Mouse (Mus musculus): ENCODE measurements around the gene Prkcb. TPM values are rescaled to one million over a fixed set of nuclear protein-coding genes. Genes with fewer than 3 reads are reported as not detected.
"Not testable (repeated sequence)": the region's sequence is repeated elsewhere in the genome, so short reads cannot be mapped to it uniquely, and the experiment has no call there.

Prkcb gene
- 100 to 1,000 TPM; 365 to 390 TPM for total RNA-seq (2021)

DNA sequence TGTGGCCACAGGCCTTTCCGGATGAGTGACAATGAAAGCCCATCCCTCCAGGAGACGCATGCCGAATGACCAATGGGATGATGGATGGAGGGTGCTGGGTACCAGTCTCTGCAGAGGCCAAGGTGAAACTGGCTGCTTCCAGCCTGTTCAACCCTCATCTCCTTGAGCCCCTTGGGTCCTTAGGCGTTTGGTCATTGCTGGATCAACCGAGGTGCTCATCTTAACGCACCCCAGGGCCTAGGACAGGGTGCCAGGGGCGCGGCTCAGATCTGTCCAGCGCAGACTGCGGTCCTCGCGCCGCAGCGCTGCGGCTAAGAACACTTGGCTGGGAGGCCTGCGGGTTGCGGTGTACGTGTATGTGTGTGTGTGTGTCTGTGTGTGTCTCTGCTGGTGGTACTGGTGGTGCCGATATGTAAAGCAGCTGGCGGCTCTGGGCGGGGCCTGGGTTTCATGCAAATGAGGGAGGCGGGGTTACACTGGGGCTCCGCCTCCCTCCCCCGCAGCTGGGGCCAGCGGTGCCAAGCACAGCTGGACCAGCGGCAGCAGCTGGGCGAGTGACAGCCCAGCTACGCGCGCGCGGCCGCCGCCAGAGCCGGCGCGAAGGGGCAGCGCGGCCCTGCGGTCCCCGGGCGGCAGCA lies at the start of gene Prkcb:
TSS of gene Prkcb (plus strand) at position 147 of the 638 bp plus-strand sequence.
- intact Hi-C loops (cut with DNase I), result loop anchor here (2.0 to 10.0 kb wide), 2 partner anchors 90 to 536 kb away; no protein-coding TSS in a partner anchor

DNA sequence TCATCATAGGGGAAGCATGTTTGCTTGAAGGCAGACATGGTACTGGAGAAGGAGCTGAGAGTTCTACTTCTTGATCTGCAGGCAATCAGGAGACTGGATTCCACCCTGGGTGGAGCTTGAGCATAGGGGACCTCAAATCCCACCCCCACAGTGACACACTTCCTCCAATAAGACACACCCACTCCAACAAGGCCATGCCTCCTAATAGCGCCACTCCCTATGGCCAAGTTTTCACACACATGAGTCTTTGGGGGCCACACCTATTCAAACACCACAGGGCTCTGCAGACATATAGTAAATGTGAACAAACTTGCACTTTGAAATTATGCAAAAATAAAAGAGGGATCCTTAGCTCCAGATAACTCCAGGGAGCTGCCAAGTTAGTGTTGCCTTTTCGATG lies 49.6 kb upstream of the Prkcb start:
- intact Hi-C loops (cut with DNase I), result no loop called here
- DNase-seq, result no peak

More for the DNA sequence above, at the start of gene Prkcb:
- peak; percentile 84 for DNase-seq

DNA sequence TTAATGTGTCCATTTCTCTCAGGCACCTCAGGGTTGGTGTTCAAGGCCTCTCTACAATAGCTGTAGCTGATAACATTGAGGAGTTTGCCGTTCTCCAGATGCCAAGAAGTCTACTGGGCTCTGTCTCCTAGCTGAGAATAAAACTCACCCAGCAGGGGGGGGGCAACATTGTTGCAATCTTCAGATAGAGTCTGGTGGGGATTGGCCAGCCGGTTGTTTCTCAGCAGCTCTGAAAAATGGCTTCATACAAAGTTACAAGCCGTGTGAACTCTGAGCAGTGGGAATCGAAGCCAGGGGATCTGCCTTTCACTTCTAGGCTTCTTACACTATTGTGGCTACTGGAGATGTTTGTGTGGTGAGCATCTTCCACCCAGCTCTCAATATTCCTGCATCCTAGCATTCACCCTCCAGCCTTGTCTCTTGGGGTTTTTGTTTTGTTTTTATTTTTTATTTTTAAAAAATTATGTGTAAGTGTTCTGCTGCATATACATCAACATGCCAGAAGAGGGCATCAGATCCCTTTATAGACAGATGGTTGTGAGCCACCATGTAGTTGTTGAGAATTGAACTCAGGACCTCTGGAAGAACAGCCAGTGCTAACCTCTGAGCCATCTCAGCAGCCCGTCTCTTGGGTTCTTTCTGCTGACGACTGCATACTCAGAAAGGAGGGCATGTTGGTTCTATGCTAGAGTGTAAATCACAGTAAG lies 48.0 kb upstream of the Prkcb start:
- intact Hi-C loops (cut with DNase I), result no loop called here

DNA sequence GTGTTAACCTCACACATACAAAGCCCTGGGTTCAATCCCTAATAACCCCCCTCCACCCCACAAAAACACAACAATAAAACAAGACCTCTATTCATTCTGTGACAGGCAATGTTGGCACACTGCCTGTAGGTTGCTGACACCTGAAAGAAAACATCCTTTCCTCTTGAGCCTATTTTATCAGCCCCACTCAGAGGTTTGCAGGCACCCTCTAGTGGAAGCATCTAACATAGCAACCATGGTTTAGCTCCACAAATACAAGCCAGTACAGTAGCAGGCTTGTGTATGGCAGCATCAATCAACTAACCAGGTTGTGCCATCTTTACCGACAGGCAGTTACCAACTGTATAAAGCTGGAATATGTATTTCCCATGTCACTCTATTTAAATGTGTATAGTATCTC lies 46.3 kb upstream of the Prkcb start:
- intact Hi-C loops (cut with DNase I), result no loop called here
- DNase-seq, result peak; percentile 27

More for the DNA sequence above, 48.0 kb upstream of the Prkcb start:
- DNase-seq, result no peak

DNA sequence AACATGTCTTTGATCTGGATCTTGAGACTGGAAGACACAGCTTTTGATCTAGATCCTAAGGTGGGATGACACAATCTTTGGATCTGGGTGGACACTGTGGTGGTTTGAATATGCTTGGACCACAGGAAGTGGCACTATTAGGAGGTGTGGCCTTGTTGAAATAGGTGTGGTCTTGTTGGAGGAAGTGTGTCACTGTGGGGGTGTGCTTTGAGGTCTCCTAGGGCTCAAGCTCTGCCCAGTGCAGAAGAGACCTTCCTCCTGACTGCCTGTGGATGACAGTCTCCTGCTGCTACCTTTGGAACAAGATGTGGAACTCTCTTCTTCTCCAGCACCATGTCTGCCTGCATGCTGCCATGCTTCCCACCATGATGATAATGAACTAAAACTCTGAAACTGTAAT lies 45.8 kb upstream of the Prkcb start:
- intact Hi-C loops (cut with DNase I); DNase-seq: not testable (repeated sequence)

DNA sequence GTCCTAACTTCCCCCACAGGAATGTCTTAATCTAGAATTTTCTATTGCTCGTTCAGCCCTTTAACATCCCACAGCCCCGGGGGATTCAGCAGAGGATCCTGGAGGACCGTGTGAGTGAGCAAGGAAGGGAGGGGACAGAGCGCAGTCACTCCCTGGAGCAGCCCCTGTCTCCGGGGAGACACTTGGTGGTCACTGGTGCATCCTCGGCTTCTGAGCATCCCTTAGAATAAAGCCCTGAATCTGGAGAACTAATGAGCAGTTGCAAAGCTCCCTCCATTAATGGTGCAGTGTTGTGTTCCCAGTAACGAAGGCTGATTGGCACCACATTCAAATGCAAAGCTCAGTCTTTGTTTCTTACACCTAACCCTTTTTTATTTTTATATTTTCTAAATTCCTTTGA lies 44.4 kb upstream of the Prkcb start:
- DNase-seq, result no peak
- intact Hi-C loops (cut with DNase I), result no loop called here

DNA sequence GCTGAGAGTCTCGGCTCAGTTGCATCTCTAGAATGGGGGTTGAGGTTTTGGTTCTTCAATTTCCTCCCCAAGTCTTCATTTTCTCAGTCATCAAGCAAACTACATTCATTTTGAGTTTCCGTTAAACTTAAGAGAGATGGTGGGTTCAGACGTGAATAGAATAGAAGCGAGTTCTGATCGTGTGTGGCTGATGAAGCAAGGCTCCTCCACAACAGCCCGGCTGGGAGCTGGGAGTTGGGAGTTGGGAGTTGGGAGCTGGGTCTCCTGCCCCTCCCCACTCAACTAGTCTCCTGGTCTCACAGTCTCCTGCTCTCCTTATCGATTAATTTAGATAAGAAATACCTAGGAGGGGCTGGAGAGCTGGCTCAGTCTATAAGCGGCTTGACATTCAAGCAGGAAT lies 44.0 kb upstream of the Prkcb start:
- intact Hi-C loops (cut with DNase I), result no loop called here
- DNase-seq, result no peak

DNA sequence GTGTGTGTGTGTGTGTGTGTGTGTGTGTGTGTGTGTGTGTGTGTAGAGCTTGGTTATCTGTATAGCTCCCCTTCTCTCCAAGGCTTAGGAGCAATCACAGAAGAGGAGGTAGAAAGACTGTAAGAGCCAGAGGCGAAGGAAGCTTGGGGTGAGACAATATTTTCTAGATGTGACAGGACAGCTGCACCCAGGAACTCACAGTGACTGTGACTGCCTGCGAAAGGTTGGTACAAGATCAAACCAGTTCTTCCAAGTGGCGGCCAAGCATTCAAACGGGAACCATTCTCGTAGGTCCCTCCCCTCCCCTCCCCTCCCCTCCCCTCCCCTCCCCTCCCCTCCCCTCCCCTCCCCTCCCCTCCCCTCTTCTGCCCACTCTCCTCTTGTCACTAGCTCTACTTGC lies 42.6 kb upstream of the Prkcb start:
- intact Hi-C loops (cut with DNase I), result no loop called here
- no peak for DNase-seq

DNA sequence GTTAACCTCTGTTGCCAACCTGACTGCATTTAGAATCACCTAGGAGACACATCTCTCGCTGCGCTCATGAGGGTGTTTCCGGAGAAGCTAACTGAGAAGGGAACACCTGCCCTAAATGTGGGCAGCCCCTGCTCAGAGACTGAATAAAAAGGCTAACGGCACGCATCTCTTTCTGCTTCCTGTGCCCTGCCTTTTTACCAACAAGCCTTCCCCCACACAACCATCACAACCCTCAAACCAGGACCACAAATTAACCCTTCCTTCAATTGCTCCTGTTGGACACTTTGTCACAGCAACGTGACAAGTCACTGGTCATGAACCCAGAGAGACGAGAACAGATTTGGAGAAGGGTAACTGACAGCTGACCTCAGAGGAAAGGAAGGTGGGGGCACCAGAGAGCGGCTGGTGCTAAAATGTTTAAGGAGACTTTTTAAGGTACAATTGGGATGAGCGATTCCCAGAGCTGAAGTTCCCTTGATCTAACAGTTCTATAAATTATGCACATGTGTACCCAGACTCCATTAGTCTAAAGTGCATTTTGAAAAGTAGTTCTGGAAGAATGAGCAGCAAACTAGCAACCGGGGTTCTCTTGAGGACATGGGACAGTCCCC lies 41.2 kb upstream of the Prkcb start:
- intact Hi-C loops (cut with DNase I), result no loop called here
- DNase-seq, result no peak

DNA sequence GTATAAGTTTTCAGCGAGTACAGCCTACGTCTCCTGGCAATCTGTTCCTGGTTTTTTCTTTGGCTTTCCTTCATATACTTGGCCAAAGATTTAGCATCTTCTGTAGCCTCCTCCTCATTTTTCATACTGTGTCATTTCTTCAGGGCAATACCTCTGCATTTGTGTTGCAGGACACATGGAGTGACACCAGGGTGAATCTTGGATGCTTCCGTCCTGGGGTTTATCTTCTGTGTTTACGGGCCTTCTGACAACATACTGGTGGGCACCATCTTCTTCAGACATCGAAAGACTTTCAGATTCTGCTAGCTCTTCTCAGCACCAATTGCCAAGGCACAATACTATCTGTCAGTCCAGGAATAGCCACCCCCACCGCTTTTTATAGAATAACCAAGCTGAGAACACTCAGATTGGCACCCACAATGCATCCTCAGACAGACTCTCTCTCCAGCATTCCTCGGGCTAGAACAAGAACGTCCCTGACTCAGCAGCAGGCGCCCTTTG lies 39.2 kb upstream of the Prkcb start:
- intact Hi-C loops (cut with DNase I), result no loop called here
- DNase-seq, result no peak

DNA sequence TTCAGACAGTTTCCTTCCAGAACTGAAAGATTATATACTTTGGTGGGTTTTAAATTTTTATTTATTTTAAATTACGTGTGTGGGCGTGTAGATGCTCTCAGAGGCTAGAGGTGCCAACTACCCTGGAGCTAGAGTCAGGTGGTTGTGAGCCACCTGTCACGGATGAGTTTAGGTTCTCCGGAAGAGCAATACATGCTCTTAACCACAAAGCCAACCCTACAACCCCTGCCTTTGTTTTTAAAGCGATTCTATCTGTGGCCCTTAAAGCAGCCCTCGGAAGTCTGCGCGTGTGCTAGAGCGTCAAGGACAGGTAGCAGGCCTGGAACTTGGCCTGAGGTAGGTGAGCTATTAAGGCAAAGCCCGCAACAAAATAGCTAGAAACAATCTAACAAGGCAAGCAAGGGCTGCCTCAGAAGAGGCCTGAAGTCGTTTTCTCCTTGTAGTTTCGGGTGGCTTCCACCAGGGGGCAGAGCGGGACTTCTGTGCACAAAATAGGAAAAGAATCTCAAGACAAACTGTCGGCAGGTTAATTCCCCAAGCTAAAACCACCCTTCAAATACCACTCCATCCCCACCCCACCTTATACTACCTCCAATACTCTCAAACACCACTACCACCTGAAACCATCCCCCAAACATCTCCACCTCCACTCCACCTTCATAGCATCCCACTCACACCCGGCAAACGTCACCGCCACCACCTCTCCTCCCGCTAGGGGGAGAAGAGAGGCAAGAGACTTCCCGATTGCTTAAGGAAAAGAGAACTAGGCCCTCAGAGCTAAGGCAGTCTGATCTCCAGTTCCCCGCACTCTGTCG lies 37.1 kb upstream of the Prkcb start:
- intact Hi-C loops (cut with DNase I), result loop anchor here (5.0 kb wide), 1 partner anchor 206 kb away; no protein-coding TSS in a partner anchor
- DNase-seq, result peak; percentile 81

DNA sequence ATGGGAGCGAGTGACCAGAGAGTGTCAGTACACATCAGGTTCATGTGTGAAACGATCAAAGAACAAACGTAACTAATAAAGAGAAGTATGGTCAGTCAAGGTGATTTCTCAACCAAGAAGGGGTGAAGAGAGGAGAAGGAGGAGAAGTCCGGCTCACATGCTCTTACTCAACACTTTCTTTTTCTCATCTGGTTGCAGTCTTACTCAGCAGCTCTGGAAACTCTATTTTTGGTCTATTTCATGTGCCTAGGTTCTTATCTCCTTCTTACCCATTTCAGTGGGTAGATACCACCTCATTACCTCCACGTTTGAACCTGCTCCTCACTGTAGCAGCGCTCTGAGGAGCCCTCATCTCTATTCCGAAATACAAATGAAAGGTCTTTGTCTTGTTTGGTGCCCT lies 31.8 kb upstream of the Prkcb start:
- DNase-seq, result no peak
- intact Hi-C loops (cut with DNase I), result no loop called here

DNA sequence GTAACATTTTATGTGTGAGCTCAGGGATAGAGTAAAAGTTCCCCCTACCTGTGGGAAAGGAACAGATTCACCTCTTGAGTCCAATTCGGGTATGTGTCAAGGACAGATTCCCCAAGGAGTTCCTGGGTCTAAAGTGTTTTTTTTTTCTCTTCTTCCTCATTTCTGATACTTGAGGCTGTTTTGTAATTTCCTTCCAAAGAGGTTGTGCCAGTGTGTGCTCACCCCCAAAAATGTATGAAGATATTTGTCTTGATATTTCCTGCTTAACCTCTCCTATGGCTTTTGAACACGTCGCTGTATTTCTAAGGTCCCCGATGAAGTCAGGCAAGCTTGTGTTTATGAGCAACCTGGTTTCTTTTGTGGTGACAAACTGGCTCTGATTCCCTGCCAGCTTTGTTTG lies 30.0 kb upstream of the Prkcb start:
- intact Hi-C loops (cut with DNase I), result no loop called here
- no peak for DNase-seq

DNA sequence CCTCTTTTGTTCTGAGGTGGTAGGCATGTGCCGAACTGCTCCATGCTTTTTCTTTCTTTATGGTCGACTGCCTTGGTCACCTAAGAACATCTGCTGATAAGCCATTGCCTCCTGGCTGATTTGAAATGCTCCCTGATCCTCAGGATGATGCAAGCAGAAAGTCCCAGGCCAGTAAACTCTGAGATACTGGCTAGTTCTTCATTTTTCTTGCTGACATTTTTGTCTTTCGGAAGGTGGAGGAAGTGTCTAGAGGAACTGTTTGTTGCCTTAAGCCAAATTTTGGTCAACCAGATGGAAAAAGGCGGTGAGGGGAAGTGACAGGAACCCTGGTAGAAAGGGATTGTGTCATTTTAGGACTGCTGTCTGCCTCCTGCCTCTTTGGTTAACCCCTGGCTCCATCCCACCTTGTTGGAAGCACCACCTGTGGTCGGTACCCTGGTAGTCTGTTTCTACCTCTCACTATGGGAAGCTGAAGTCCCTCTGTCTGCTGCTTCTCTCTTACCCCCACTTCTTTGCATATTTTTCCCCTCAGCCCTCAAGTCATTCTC lies 28.4 kb upstream of the Prkcb start:
- intact Hi-C loops (cut with DNase I), result no loop called here
- no peak for DNase-seq

DNA sequence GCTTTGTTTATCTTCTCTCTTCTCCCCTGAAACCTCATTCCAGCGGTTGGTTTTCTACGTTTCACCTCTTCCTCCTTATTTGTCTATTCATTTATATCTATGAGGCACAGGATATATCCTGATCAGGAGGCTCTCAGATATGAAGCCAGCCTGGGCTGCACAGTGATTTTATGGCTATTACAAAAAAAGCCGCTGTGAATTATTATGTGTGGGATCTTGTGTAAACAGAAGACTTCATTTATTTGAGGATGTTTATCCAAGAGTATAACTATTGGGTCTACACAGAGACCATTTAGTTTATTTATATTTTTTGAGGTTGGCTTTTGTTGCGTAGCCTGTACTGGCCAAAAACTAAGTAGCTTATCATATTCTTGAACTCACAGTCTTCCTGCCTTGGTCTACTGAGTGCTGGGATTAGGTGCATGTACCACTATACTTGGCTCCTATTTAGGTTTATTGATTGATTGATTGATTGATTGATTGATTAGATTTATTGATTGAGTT lies 19.5 kb upstream of the Prkcb start:
- intact Hi-C loops (cut with DNase I), result no loop called here

DNA sequence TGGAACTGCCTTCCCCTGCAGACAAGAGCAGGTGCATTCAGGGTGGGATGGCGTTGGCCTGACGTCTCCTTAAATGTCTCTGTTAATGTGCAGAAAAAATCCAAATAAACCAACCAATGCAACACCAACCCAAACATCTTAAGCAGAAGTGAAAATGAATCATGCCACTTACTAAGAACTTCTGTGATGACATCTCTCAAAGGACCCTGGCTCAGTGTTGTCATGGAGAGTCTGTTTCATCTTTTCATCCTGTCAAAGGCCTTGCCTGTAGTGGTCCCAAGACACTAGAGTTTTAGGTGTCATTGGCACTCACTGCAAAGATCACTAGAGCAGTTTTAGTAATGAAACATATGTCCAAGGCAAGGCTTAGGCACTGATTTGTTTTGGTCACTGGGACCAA lies 16.2 kb upstream of the Prkcb start:
- intact Hi-C loops (cut with DNase I), result no loop called here
- DNase-seq, result no peak

More for the DNA sequence above, 19.5 kb upstream of the Prkcb start:
- DNase-seq, result no peak

DNA sequence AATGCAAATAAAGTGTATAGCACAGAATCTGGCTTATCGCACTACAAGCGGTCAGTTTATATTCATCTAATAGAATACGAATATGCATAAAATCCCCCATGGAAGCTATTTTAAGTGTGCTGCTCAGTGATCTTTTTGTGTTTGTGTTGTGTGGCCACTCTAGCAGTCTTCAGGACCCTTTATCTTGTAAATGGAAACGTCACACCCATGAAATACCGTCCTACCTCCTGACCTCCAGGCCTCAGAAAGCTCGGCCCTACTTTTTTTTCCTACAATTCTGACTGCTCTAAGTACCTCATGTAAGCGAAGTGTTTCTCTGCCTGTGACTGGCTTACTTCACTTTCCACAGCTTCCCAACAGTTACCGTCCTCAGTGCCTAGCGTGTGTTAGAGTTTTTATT lies 9.0 kb upstream of the Prkcb start:
- intact Hi-C loops (cut with DNase I), result no loop called here
- DNase-seq, result no peak

DNA sequence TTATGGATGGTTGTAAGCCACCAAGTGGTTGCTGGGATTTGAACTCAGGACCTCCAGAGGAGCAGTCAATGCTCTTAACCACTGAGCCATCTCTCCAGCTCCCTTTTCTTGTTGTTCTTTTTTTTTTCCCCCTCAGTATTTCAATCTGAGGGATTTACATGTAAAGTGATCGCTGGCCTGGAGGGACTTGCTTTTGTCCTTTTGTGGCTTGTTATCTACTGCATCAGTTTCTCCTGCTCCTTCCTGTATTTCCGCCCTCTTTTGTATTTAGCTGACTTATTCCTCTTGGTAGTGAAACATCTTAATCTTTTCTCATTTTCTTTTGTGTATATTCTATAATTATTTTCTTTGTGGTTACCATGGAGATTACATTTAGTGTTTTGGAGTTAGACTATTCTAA lies 8.2 kb upstream of the Prkcb start:
- no peak for DNase-seq

DNA sequence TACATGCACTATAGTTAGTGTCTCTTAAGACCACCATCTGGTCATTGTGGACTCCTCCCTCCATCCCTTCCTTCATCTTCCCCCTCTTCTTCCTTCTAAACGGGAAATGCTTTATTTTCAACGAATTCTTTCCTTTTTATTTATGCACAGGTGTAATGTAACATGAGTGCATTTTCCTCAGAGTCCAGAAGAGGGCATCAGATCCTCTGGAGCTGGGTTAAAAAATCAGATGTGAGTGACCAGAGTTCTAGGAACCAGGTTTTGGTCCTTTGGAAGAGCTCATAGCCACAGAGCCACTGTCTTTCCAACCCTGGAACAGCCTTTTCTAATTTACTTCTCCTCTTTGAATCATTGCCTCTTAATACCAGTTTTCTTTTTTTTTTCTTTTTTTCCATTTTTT lies 6.0 kb upstream of the Prkcb start:
- DNase-seq, result no peak
- intact Hi-C loops (cut with DNase I), result loop anchor here (10.0 kb wide), 1 partner anchor 542 kb away; no protein-coding TSS in a partner anchor

More for the DNA sequence above, 8.2 kb upstream of the Prkcb start:
- intact Hi-C loops (cut with DNase I), result loop anchor here (10.0 kb wide), 1 partner anchor 544 kb away; no protein-coding TSS in a partner anchor

DNA sequence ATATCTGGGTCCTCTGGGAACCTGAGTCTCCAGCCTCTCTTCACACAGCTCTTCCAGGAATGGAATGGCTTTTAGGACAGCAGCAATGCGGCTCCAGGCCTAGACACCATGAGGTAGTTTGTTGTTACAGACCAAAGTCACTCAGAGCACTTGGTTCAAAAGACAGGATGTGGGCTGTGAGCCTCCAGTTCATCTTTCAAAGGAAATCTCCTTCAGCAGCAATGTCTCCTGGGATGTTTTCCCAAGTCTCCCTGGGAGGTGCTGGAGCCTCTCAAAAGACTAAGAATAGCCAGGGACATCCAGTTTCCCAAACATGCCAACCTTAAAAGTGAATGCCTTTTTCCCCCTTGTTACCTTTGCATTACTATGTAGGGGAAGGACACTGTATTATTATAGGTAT lies 1.3 kb upstream of the Prkcb start:
- intact Hi-C loops (cut with DNase I), result loop anchor here (10.0 kb wide), 1 partner anchor 538 kb away; no protein-coding TSS in a partner anchor
- no peak for DNase-seq

Data from left cerebral cortex, postnatal 4 days (tissue).